Mouse (Mus musculus) embryo, embryonic 11 days (tissue): Measurements from ENCODE around the gene Hist1h3f.
"Not testable (repeated sequence)": the region's sequence is repeated elsewhere in the genome, so short reads cannot be mapped to it uniquely, and the experiment has no call there.

Experiments
- DNase-seq: peaks from one replicate; pipeline ENCODE4 v3.0.0-alpha.2; 2015

Hist1h3f gene

DNA sequence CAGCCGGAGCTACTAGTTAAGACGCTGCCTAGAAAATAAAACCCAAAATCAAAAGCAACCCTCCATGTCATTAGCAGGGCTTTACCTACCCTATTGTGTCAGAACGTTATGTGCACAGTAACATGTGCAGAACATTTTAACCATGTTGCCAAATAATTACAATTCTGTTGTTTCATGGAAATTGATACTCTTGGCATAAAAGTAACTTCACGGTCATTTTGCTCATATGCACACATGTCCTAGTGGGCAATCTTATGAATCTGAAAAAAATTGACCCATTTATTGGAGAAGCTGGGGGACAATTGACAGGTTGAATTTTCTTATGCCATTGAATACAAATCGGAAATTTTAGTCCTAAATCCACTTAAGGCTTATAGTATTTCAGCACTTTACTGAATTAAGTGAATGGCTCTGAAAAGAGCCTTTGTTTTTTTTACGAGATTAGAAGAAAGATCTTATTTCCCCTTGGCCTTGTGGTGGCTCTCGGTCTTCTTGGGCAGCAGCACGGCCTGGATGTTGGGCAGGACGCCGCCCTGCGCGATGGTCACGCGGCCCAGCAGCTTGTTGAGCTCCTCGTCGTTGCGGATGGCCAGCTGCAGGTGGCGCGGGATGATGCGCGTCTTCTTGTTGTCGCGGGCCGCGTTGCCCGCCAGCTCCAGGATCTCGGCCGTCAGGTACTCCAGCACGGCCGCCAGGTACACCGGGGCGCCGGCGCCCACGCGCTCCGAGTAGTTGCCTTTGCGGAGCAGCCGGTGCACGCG, 26.6 kb downstream of the Hist1h3f start:
- DNase-seq = peak; percentile 60

DNA sequence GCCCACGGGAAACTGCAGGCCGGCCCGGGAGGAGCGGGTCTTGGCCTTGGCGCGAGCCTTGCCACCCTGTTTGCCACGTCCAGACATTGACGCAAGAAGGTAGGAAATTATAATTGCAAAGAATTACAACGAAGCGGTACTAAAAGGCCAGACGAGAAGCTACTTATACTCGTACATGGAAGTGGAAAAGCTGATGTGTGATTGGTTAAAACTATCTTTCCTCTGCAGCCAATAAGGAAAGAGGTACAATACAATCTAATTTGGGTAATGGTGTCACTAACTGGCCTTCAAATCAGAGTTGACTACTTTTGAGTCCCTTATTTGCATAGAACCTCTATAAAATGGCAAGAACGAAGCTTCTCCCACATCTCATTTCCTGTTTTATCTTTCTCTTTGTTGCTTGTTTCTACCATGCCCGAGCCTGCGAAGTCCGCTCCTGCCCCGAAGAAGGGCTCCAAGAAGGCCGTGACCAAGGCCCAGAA, 27.2 kb downstream of the Hist1h3f start, which contains the start of the genes Hist1h2ae and Hist1h2bg:
TSS of gene Hist1h2ae (minus strand) at position 199 of the 482 bp plus-strand sequence.
TSS of gene Hist1h2bg (plus strand) at position 375 of the 482 bp plus-strand sequence.
- peak; percentile 89 for DNase-seq

DNA sequence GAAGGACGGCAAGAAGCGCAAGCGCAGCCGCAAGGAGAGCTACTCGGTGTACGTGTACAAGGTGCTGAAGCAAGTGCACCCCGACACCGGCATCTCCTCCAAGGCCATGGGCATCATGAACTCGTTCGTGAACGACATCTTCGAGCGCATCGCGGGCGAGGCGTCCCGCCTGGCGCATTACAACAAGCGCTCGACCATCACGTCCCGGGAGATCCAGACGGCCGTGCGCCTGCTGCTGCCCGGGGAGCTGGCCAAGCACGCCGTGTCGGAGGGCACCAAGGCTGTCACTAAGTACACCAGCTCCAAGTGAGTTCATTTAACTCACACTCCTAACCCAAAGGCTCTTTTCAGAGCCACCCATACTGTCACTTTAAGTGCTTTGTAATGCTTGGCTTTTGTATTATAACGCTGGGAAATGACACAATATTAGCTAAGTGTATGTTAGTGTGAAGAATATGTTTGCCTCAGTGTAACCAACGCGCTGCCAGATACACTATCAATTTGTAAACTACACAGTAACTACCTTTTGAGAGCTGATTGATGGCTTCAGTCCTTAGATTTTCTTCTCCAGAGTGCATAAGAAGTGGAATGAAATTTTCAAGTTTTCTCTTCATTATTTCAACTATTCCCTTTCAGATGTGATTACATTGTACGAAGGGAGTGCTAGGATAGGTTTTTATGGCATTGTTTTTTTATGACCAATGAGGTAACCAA, 27.8 kb downstream of the Hist1h3f start:
- peak; percentile 56 for DNase-seq

DNA sequence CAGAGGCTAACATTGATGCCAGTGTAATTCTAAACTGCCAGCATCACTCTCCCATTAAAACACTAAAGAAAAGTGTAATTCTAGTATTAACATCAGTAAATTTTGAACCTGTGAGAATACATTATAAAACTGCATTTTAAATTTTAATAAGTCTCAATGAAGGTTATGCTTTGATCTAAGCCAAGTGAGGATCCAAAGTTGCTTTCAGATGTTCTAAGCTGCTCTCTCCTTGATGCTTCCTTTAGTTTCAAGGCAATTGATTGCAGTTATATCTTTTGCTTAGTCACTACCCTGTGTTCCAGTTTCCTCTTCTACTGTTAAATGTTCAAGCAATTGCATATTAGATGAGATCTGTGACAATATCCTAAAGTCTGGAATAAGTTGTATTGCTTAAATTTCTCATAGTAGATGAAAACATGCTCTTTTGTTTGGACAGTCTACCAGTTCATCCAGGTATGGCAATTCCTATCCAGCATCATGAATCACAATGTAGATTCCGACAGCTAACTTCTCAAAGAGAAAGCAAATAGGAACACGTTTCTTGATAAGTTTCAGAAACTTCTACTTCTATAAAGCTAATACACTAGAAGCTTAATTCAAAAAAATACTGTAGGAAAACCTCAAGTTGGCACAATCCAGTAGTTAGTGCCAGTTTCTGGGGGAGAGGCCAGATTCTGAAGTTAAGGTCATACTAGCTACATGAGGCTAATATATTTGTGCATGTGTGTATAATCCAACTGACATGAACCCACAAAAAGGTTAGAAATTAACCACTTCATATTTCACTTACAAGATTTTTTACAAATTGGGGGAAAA, 28.6 kb downstream of the Hist1h3f start:
- peak; percentile 47 for DNase-seq

DNA sequence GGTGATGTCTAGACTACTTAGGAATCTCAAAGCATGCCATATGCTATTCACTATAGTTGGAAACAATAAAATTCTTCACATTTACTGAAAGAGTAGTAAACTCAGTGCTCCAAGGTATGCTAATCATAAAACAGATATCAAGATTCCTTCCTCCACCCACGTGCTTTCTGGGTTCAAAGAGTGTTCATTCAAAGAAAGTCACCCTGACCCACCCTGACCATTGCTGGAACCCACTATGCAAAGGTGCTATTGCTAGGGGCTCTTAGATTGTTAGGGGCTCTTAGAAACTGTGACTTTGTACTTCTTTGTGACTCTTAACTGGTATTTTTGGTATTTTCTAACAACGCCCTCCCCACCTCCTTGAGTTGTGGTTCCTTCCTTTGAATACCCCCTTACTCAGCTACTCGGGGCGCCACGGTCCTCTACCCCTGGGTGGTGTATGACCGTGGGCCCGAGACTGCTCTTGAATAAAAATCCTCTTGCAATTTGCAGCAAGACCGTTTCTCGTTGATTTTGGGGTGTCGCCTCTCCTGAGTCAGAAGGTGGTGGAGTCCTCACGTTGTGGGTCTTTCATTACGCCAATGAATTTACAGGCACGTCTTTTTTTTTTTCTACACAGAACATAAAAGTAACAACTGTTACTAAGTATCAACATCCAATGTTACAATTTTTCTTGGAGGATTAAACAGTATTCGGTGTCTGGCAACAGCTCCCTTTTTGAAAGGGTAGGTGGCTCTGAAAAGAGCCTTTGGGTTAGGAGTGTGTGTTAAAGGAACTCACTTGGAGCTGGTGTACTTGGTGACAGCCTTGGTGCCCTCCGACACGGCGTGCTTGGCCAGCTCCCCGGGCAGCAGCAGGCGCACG, 29.4 kb downstream of the Hist1h3f start:
- DNase-seq = peak; percentile 47

DNA sequence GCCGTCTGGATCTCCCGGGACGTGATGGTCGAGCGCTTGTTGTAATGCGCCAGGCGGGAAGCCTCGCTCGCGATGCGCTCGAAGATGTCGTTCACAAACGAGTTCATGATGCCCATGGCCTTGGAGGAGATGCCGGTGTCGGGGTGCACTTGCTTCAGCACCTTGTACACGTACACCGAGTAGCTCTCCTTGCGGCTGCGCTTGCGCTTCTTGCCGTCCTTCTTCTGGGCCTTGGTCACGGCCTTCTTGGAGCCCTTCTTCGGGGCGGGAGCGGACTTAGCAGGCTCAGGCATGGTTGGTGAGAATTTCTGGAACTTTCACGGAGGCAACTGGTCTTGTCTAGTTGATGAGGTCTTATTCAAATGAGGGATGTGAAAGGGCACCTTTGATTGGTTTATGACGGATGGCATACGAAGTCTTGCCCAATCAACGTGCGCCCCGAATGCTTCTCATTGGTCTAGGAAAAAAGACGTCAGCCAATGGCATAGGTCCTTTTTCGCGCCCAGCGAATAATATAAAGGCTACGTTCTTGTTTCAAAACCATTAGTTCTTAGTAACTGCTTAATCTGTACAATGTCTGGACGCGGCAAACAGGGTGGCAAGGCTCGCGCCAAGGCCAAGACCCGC, 30.2 kb downstream of the Hist1h3f start, which contains the start of the genes Hist1h2bf and Hist1h2ad:
TSS of gene Hist1h2bf (minus strand) at position 299 of the 627 bp plus-strand sequence.
TSS of gene Hist1h2ad (plus strand) at position 484 of the 627 bp plus-strand sequence.
- peak; percentile 98 for DNase-seq

DNA sequence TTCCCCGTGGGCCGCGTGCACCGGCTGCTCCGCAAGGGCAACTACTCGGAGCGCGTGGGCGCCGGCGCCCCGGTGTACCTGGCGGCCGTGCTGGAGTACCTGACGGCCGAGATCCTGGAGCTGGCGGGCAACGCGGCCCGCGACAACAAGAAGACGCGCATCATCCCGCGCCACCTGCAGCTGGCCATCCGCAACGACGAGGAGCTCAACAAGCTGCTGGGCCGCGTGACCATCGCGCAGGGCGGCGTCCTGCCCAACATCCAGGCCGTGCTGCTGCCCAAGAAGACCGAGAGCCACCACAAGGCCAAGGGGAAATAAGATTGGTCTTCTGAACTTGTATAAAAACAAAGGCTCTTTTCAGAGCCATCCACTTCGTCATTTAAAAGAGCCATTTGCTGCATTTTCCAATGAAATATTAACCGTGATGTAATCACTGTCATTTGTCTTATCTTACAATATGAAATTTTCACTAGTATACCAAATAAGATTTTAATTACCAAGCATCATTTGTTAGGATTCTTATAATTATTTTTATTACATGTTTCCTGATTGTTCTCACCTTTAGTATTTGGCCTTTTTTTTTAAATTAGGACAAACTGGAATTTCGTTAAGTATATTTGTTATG, 30.8 kb downstream of the Hist1h3f start:
- not testable (repeated sequence) for DNase-seq

DNA sequence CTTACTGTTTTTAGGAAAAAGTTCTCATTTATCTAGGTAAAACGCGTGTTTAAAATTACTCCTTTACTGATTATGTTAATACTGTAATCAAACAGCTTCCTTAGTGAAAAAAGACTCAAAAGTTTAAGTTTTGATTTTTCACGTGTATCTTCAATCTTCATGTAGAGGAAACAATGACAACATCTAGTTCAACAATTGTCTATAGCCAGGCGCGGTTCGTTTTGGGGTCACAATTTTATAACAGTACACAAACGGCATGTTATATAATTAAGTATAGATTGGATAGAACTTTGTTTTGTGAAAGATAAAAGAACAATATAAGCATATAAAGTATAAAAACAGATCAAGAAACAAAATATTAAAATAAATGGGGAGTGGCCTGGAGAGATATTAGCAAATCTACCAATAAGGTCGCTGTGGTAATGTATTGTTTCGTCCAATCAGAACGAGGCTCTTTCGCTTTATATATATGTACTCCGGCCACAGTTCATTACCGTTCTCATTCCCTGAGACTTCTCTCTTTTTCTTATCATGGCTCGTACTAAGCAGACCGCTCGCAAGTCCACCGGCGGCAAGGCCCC, 31.5 kb downstream of the Hist1h3f start, which contains the start of gene Hist1h3d:
TSS of gene Hist1h3d (plus strand) at position 493 of the 581 bp plus-strand sequence.
- DNase-seq = peak; percentile 89

DNA sequence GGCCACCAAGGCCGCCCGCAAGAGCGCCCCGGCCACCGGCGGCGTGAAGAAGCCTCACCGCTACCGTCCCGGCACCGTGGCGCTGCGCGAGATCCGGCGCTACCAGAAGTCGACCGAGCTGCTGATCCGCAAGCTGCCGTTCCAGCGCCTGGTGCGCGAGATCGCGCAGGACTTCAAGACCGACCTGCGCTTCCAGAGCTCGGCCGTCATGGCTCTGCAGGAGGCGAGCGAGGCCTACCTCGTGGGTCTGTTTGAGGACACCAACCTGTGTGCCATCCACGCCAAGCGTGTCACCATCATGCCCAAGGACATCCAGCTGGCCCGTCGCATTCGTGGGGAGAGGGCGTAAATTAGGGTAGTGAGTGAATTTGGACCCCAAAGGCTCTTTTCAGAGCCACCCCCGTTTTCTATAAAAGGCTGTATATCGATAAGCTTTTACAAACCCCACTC, 32.0 kb downstream of the Hist1h3f start:
- DNase-seq = peak; percentile 39

DNA sequence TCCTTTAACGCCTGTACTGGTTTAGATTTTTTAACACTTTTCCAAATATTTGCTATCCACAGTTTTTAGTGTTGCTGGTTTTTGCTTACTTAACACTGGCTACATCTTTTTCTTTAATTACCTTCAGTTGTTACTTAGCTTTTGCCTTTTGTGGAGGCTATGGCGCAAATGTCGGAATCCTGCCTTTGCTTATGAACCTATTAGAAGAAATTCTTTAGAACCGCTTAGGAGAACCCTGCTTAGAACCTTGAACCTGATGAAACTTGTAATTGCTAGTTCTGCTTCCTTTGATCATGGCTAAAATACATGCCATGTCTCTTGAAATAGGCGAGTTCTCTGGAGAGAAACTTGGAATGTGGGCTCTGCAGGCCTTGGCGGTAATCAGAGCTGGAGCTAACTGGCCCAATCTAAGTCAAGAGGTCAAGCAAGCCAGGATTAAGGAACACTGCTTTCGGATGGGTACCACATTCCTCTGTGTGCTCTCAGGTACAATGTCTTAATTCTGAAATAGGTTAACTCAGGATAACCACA, 32.6 kb downstream of the Hist1h3f start:
- peak; percentile 58 for DNase-seq

DNA sequence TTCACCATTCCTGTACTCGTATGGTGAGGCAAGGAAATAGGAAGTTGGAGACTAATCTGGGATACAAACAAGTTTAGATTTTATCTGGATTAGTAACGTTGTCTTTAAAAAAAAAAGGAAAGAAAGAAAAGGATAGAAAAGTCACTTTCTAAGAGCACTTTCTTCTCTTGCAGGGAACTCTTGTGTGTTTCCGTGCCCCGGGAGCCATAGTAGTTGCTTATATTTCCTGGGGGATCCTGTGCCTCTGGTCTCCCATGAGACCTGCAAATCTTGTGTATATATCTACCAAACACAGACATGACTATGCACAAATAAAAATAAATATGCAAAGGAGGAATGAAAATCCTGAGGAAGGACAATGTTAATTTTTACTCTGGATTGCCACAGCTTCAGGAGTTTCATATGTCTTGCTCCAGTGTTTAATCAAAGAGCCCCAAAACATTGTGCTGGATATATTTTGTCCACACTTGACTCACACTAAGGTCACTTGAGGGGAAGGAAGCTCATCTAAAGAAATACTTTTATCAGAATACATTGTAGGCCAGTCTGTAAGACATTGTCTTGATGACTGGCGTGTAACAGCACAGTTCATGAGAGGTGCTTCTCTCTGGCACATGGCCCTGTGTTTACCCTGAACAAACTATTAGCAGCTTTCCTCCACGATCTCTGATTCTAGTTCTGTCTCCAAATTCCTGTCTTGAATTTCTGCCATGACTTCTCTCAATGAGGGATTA, 33.2 kb downstream of the Hist1h3f start:
- peak; percentile 42 for DNase-seq

DNA sequence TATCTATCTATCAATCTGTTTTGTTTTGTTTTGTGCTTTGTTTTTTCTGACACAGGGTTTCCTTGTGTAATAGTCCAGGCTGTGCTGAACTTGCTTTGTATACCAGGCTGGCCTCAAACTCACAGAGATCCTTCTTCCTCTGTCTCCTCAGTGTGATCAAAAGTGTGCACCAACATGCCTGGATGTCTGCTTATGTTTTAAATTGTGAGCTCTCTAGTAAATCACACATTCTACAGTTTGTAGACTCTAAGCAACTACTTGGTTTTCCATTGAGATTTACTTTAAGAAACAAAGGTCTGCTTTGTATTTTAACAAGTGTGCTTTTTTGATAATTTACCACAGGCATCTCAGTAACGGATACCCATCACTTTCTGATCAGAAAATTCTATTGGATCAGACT, 34.0 kb downstream of the Hist1h3f start:
- no peak for DNase-seq

DNA sequence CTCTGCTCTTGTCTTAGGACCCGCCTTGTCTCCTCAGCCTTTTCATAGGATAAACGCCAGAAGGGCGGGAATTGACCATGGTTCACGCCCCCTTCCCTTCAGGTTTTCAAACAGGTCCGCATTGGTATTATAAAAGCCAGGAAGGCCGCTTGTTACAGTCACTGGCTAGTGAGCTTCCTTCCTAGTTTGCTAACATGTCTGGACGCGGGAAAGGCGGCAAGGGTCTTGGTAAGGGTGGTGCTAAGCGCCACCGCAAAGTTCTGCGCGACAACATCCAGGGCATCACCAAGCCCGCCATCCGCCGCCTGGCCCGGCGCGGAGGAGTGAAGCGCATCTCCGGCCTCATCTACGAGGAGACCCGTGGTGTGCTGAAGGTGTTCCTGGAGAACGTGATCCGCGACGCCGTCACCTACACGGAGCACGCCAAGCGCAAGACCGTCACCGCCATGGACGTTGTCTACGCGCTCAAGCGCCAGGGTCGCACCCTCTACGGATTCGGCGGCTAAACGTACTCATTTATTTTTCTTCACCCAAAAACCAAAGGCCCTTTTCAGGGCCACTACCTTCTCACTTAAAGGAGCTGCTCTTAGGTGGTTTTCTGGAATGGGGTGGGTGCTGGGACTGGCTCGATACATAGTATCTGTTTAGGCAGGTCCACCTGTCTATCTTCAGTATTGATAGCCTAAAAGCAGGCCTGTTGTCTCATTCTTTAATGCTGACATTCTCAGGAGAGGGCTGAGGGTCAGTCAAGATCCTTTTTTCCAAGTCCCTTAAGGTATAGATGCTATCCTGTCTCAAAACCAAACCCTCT, 37.8 kb downstream of the Hist1h3f start, which contains the start of gene Hist1h4d:
TSS of gene Hist1h4d (plus strand) at position 191 of the 811 bp plus-strand sequence.
- DNase-seq = peak; percentile 96

DNA sequence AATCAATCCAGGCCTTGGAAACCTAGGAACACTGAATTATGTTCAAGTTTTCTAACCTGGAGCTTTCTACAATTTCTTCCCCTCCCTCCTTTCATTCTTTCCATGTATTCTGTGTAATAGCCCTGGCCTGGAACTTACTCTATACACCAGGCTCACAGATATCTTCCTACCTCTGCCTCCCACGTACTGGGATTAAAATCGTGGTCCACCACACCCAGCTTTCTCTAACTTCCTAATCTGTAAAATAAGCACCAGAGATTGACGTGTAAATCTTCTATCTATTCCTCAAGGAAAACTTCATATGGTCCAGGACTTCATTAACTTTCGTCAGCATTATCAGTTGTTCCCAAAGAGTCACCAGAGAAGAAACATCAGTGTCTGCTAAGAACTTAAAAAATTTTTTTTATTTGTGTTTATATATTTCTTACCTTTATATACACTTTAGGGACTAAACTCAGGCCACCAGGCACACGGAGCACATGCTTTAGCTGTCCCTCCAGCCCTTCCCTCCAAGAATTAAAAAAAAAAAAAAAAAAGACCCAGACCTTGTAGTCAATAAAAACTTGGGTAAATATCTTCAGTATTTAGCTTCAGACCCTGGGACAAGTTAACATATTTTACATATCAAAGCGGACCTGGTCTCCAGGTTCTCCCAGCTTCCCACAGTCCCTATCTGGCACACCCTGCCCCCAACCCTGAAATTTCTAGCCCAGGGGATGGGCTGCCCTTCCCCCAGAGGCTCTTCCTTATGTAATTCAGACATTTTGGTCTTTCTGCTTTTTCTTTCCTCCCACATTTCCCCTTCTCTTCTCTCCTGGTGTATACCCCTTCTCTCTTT, 38.6 kb downstream of the Hist1h3f start:
- DNase-seq = peak; percentile 46

DNA sequence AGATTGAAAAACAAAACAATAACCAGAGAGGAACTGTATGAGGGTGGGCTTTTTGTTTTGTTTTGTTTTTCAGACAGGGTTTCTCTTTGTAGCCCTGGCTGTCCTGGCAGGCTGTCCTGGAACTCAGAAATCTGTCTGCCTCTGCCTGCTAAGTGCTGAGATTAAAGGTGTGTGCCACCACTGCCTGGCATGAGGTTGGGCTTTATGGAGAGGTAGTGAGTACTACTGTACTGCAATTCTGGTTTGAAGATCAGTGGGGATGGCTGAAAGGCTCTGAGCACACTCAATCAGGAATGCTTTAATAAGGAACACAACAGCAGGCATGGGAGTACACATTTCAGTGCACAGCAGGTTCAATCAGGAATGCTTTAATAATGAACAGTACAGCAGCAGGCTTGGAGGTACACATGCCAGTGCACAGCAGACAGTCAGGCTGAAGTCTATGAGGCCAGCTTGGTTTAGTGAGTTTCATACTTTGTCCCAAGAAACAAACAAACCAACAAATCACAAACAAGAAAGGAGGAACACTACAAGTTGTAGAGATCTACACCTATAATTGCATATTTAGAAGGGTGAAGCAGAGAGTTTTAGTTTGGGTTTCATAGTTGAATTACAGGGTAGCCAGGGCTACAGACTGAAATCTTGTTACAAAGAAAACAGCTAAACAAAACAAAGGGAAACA, 39.7 kb downstream of the Hist1h3f start:
- DNase-seq = no peak

DNA sequence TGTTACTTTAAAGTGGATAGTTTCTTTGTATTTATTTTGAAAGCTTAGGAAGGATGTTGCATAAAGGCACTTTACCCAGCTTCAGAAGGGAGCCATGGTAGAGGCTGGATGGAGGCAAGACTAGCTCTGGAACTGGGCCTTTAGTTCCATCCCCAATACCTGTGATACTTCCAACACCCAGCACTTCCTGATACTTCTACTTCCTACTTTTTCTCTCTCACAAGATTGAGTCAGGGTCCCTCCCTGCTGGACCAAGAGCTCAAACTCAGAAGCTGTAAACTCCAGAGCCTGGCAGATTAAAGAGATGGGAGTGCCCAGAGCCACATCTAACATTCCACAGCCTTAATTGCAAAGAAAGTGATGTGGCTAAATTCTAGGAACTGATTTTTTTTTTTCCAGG, 40.5 kb downstream of the Hist1h3f start:
- peak; percentile 47 for DNase-seq

DNA sequence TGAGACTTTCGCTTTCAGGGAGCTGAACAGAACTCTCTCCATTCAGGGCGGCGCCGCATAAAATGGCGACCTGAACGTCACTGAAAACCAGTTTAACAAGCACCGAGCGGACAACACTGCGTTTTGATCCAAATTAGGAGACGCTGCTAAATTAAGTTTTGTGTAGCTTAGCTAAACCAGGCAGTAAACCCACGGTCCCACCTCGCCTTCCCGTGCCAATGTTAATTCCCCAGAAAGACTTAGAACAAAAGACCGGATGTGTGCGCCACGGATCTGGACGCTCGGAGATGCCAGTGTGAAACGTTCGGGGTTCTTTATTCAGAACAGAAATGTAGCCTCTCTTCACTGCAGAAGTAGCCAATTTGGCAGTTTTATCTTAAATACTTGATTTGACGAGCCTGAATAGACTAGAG, 41.2 kb downstream of the Hist1h3f start:
- DNase-seq = peak; percentile 87
